Mouse (Mus musculus) MEL (cell line): ENCODE measurements around the gene Pelo.

Experiments
- CTCF ChIP-seq, 3 experiments: IDR thresholded peaks in 2 of 3; conservative IDR thresholded peaks in 1 of 3; 2 replicates each; pipeline ENCODE4 v1.5.1; 2011 to 2012; ENCODE audit warnings: low read length in 3 of 3, low read depth in 2 of 3, mild to moderate bottlenecking in 2 of 3, improper control_type of control experiment in 1 of 3, inconsistent platforms in 1 of 3, mixed read lengths in 1 of 3, moderate library complexity in 1 of 3; ENCODE audit not compliant: control insufficient read depth in 1 of 3, insufficient read depth in 1 of 3, poor library complexity in 1 of 3, severe bottlenecking in 1 of 3
- EP300 ChIP-seq, 2 experiments: IDR thresholded peaks; 2 replicates each; pipeline ENCODE4 v1.6.1; 2011; ENCODE audit warnings: improper control_type of control experiment in 2 of 2, low read length in 2 of 2, low read depth in 1 of 2, mild to moderate bottlenecking in 1 of 2
- MAX ChIP-seq: IDR thresholded peaks from 2 replicates; pipeline ENCODE4 v1.6.1; 2011; ENCODE audit warnings: low read length, improper control_type of control experiment
- MYB ChIP-seq: IDR thresholded peaks from 2 replicates; pipeline ENCODE4 v1.6.1; 2011; ENCODE audit warnings: mild to moderate bottlenecking, low read depth, low read length, improper control_type of control experiment
- NELFE ChIP-seq: IDR thresholded peaks from 2 replicates; pipeline ENCODE4 v1.6.1; 2011; ENCODE audit warnings: low read depth, low read length, improper control_type of control experiment
- POLR2A ChIP-seq, 2 experiments: IDR thresholded peaks; 2 replicates each; pipeline ENCODE4 v1.6.1; 2011 to 2012; ENCODE audit warnings: low read length in 2 of 2, mild to moderate bottlenecking in 2 of 2, control low read depth in 1 of 2, improper control_type of control experiment in 1 of 2, low read depth in 1 of 2, moderate library complexity in 1 of 2; ENCODE audit not compliant: control insufficient read depth in 1 of 2, insufficient read depth in 1 of 2, poor library complexity in 1 of 2
- POLR2AphosphoS2 ChIP-seq: IDR thresholded peaks from 2 replicates; pipeline ENCODE4 v1.6.1; 2011; ENCODE audit warnings: low read length, improper control_type of control experiment
- RAD21 ChIP-seq: IDR thresholded peaks from 2 replicates; pipeline ENCODE4 v1.6.1; 2011; ENCODE audit warnings: mild to moderate bottlenecking, low read depth, low read length, improper control_type of control experiment
- RCOR1 ChIP-seq: IDR thresholded peaks from 2 replicates; pipeline ENCODE4 v1.6.1; 2012; ENCODE audit warnings: low read depth, mild to moderate bottlenecking, inconsistent platforms, low read length, improper control_type of control experiment
- SIN3A ChIP-seq: IDR thresholded peaks from 2 replicates; pipeline ENCODE4 v1.6.1; 2012; ENCODE audit warnings: low read length, improper control_type of control experiment, inconsistent platforms
- ZNF384 ChIP-seq: IDR thresholded peaks from 2 replicates; pipeline ENCODE4 v1.6.1; 2012; ENCODE audit warnings: low read depth, mild to moderate bottlenecking, inconsistent platforms, low read length, improper control_type of control experiment

GRCm38 (mm10) chr13:115107436-115107835, 17.4 kb upstream of the Pelo start:
- TF ChIP-seq SIN3A: no peak
- TF ChIP-seq POLR2A (IDR thresholded peaks at IDR 0.05; ENCODE audit: control insufficient read depth in 1 of 2, insufficient read depth in 1 of 2, low read depth in 1 of 2, low read length in 2 of 2, poor library complexity in 1 of 2): no peak
- no peak for TF ChIP-seq MAX
- no peak for TF ChIP-seq RAD21
- no peak for TF ChIP-seq RCOR1
- no peak for TF ChIP-seq CTCF (IDR thresholded peaks at IDR 0.05 in 2 of 3, conservative IDR thresholded peaks at IDR 0.05 in 1 of 3; ENCODE audit: control insufficient read depth in 1 of 3, insufficient read depth in 1 of 3, low read depth in 2 of 3, low read length in 3 of 3, poor library complexity in 1 of 3, severe bottlenecking in 1 of 3)
- no peak for TF ChIP-seq ZNF384
- TF ChIP-seq NELFE: no peak
- no peak for TF ChIP-seq EP300 (IDR thresholded peaks at IDR 0.05; ENCODE audit: low read depth in 1 of 2, low read length in 2 of 2)
- TF ChIP-seq MYB: no peak
- TF ChIP-seq POLR2AphosphoS2: no peak
